Mouse (Mus musculus) ES-Bruce4 (cell line): ENCODE results near the gene Tnfsf13. TPM values are rescaled to one million over a fixed set of nuclear protein-coding genes. Genes with fewer than 3 reads are reported as not detected.
"Not testable (repeated sequence)": the region's sequence is repeated elsewhere in the genome, so short reads cannot be mapped to it uniquely, and the experiment has no call there.

ENCODE experiments used
- H3K27ac ChIP-seq: 2 replicates; pipeline ENCODE4 v1.5.1; 2012; ENCODE audit warnings: low read length, inconsistent platforms; ENCODE audit not compliant: insufficient read depth
- H3K27me3 ChIP-seq: 2 replicates; pipeline ENCODE4 v1.6.1; 2012; ENCODE audit warnings: mild to moderate bottlenecking, low read length, inconsistent platforms; ENCODE audit not compliant: control insufficient read depth, poor library complexity, insufficient read depth, severe bottlenecking
- H3K36me3 ChIP-seq: 2 replicates; pipeline ENCODE4 v1.6.1; 2012; ENCODE audit warnings: inconsistent platforms, mild to moderate bottlenecking, low read length, moderate library complexity; ENCODE audit not compliant: control insufficient read depth, poor library complexity, insufficient read depth, severe bottlenecking
- H3K4me1 ChIP-seq: one replicate; pipeline ENCODE4 v1.8.1; 2011; ENCODE audit warnings: low read length; ENCODE audit not compliant: control insufficient read depth, insufficient read depth
- H3K4me3 ChIP-seq: 2 replicates; pipeline ENCODE4 v1.5.1; 2011; ENCODE audit warnings: low read depth, mild to moderate bottlenecking, low read length
- H3K9ac ChIP-seq: 2 replicates; pipeline ENCODE4 v1.6.1; 2012; ENCODE audit warnings: low read depth, mild to moderate bottlenecking, inconsistent platforms; ENCODE audit not compliant: poor library complexity, severe bottlenecking
- H3K9me3 ChIP-seq: replicated peaks from 2 replicates; pipeline ENCODE4 v1.6.1; 2012; ENCODE audit warnings: mild to moderate bottlenecking, low read length, inconsistent platforms; ENCODE audit not compliant: control insufficient read depth, poor library complexity, insufficient read depth, severe bottlenecking
- CTCF ChIP-seq: IDR thresholded peaks from one replicate; pipeline ENCODE4 v1.8.1; 2011; ENCODE audit warnings: low read depth, low read length
- EP300 ChIP-seq: IDR thresholded peaks from 2 replicates; pipeline ENCODE4 v1.6.1; 2011; ENCODE audit warnings: low read depth, low read length; ENCODE audit not compliant: insufficient read depth
- POLR2A ChIP-seq: IDR thresholded peaks from one replicate; pipeline ENCODE4 v1.8.1; 2011; ENCODE audit warnings: low read length; ENCODE audit not compliant: insufficient read depth
- polyA plus RNA-seq: library from polyadenylated mRNA; stranded (reverse); fragments of >200 nt; gene quantifications from 2 replicates; pipeline ENCODE4 v1.2.4, GENCODE M21; 2011; ENCODE audit warnings: low read depth; ENCODE audit not compliant: missing spikeins, insufficient read depth, insufficient read length

Gene Tnfsf13
- polyA plus RNA-seq, 1 experiment, result 1.3 TPM

GRCm38 (mm10) chr11:69707873-69708381 is 22.3 kb upstream of the Tnfsf13 start:
- TF ChIP-seq CTCF, result no peak
- TF ChIP-seq EP300, result peak; percentile 99
- no peak for TF ChIP-seq POLR2A
- Histone ChIP-seq H3K9ac (peak overlapping the region; percentile 28), H3K27ac (peak overlapping the region; percentile 99), H3K4me3 (no peak overlapping the region), H3K27me3 (no peaks in the 10 kb centered on the region), H3K9me3 (no peaks in the 10 kb centered on the region), H3K4me1 (peaks cover 17% of the 10 kb centered on the region), H3K36me3 (no peaks in the 10 kb centered on the region)

GRCm38 (mm10) chr11:69707480-69707847 is 21.9 kb upstream of the Tnfsf13 start:
- no peaks in the 10 kb centered on the region for H3K36me3 ChIP-seq
- no peaks in the 10 kb centered on the region for H3K27me3 ChIP-seq
- H3K9ac ChIP-seq, result peak overlapping the region; percentile 59
- H3K4me1 ChIP-seq, result peaks cover 18% of the 10 kb centered on the region
- H3K27ac ChIP-seq, result peak overlapping the region; percentile 99
- H3K4me3 ChIP-seq, result no peak overlapping the region
- H3K9me3 ChIP-seq, result no peaks in the 10 kb centered on the region
- TF ChIP-seq EP300, result no peak
- TF ChIP-seq CTCF, result no peak
- no peak for TF ChIP-seq POLR2A

- no peaks in the 10 kb centered on the region for H3K27me3 ChIP-seq
- peak overlapping the region; percentile 16 for H3K4me3 ChIP-seq
- H3K9me3 ChIP-seq, result no peaks in the 10 kb centered on the region
- TF ChIP-seq POLR2A, result no peak
- peak; percentile 78 for TF ChIP-seq EP300
- TF ChIP-seq CTCF, result no peak
- peaks cover 19% of the 10 kb centered on the region for H3K4me1 ChIP-seq
- H3K36me3 ChIP-seq, result no peaks in the 10 kb centered on the region
- peak overlapping the region; percentile 99 for H3K27ac ChIP-seq
- peak overlapping the region; percentile 59 for H3K9ac ChIP-seq
Observed at GRCm38 (mm10) chr11:69706775-69707479, 21.3 kb upstream of the Tnfsf13 start.

- peak; percentile 19 for TF ChIP-seq POLR2A
- no peak for TF ChIP-seq EP300
- Histone ChIP-seq H3K4me1 (peaks cover 17% of the 10 kb centered on the region), H3K27ac (peak overlapping the region; percentile 98), H3K36me3 (no peaks in the 10 kb centered on the region), H3K9me3 (no peaks in the 10 kb centered on the region), H3K27me3 (no peaks in the 10 kb centered on the region), H3K4me3 (peak overlapping the region; percentile 59), H3K9ac (peak overlapping the region; percentile 55)
Observed at GRCm38 (mm10) chr11:69704613-69705010, 19.0 kb upstream of the Tnfsf13 start.

GRCm38 (mm10) chr11:69703814-69704612 is 18.4 kb upstream of the Tnfsf13 start:
- H3K27me3 ChIP-seq, result no peaks in the 10 kb centered on the region
- peaks cover 15% of the 10 kb centered on the region for H3K4me1 ChIP-seq
- no peaks in the 10 kb centered on the region for H3K9me3 ChIP-seq
- H3K36me3 ChIP-seq, result no peaks in the 10 kb centered on the region
- TF ChIP-seq POLR2A, result no peak
- peak; percentile 96 for TF ChIP-seq EP300
- peak overlapping the region; percentile 97 for H3K27ac ChIP-seq
- H3K4me3 ChIP-seq, result no peak overlapping the region
- peak overlapping the region; percentile 55 for H3K9ac ChIP-seq

GRCm38 (mm10) chr11:69703381-69703780 is 17.8 kb upstream of the Tnfsf13 start:
- H3K27me3 ChIP-seq, H3K36me3 ChIP-seq, H3K4me3 ChIP-seq, H3K9ac ChIP-seq, H3K9me3 ChIP-seq: not testable (repeated sequence)
- Histone ChIP-seq H3K4me1 (peaks cover 12% of the 10 kb centered on the region), H3K27ac (peak overlapping the region; percentile 97)

GRCm38 (mm10) chr11:69702886-69703285 is 17.3 kb upstream of the Tnfsf13 start:
- H3K4me3 ChIP-seq, H3K9me3 ChIP-seq, H3K9ac ChIP-seq, H3K36me3 ChIP-seq, H3K27me3 ChIP-seq: not testable (repeated sequence)
- Histone ChIP-seq H3K27ac (peak overlapping the region; percentile 97), H3K4me1 (peaks cover 12% of the 10 kb centered on the region)
